Mouse (Mus musculus) intestine, postnatal 0 days (tissue): Measurements from ENCODE around the gene Atp5mpl. TPM values are rescaled to one million over a fixed set of nuclear protein-coding genes. Genes with fewer than 3 reads are reported as not detected.

ENCODE experiments used
- ATAC-seq: fragments of 200-750 bp; cut with Nextera tagmentation; 2 replicates; pipeline ENCODE4 v1.8.0; 2017; ENCODE audit warnings: mild to moderate bottlenecking, moderate TSS enrichment, moderate library complexity
- H3K27ac ChIP-seq: fragments of 300-500 bp; sonication (generic); 2 replicates; pipeline ENCODE4 v1.5.1; 2014; ENCODE audit warnings: mild to moderate bottlenecking, low read depth, low read length, moderate library complexity
- H3K27me3 ChIP-seq: fragments of 300-500 bp; sonication (generic); replicated peaks from 2 replicates; pipeline ENCODE4 v1.6.1; 2014; ENCODE audit warnings: low read length, mixed read lengths; ENCODE audit not compliant: control insufficient read depth, insufficient read depth
- H3K36me3 ChIP-seq: fragments of 300-500 bp; sonication (generic); 2 replicates; pipeline ENCODE4 v1.6.1; 2014; ENCODE audit warnings: mild to moderate bottlenecking, moderate library complexity; ENCODE audit not compliant: control insufficient read depth, insufficient read depth
- H3K4me1 ChIP-seq: fragments of 300-500 bp; sonication (generic); replicated peaks from 2 replicates; pipeline ENCODE4 v1.6.1; 2014; ENCODE audit warnings: antibody characterized with exemption, low read length, mixed read lengths; ENCODE audit not compliant: control insufficient read depth, insufficient read depth
- H3K4me2 ChIP-seq: fragments of 300-500 bp; sonication (generic); replicated peaks from 2 replicates; pipeline ENCODE4 v1.6.1; 2014; ENCODE audit warnings: low read depth, mild to moderate bottlenecking, moderate library complexity
- H3K4me3 ChIP-seq: fragments of 300-500 bp; sonication (generic); 2 replicates; pipeline ENCODE4 v1.5.1; 2014; ENCODE audit warnings: low read depth, low read length
- H3K9ac ChIP-seq: fragments of 300-500 bp; sonication (generic); 2 replicates; pipeline ENCODE4 v1.6.1; 2014; ENCODE audit warnings: mild to moderate bottlenecking, low read depth, low read length
- H3K9me3 ChIP-seq: fragments of 300-500 bp; sonication (generic); 2 replicates; pipeline ENCODE4 v1.6.1; 2016; ENCODE audit warnings: mixed run types; ENCODE audit not compliant: control insufficient read depth
- CTCF ChIP-seq: sonication (generic); IDR thresholded peaks from 2 replicates; pipeline ENCODE4 v1.5.1; 2016; ENCODE audit warnings: low read depth, mild to moderate bottlenecking, control low read depth, antibody characterized with exemption, moderate library complexity
- WGBS: fragments of 180-500 bp; shearing (Covaris S2); extraction: QIAGEN DNeasy Blood & Tissue Kit; methylation state at CpG from one replicate; pipeline ENCODE4 v1.1.7; 2014; 5-methylcytosine and 5-hydroxymethylcytosine counted together
- polyA plus RNA-seq: library from polyadenylated mRNA; unstranded; fragments of >200 nt; fragmentation: Nextera tagmentation; extraction: Ambion mirVana; gene quantifications from 2 replicates; pipeline ENCODE4 v1.2.1, GENCODE M21; 2015

The Atp5mpl gene
- polyA plus RNA-seq, 1 experiment from 2014 or later: 1,348 TPM

GRCm38 (mm10) chr12:111911796-111912195 is 55.0 kb downstream of the Atp5mpl start:
- H3K36me3 ChIP-seq: no peaks in the 10 kb centered on the region; the same call in 1 of the 2 replicates
- peak overlapping the region; percentile 76 for H3K27ac ChIP-seq
- H3K4me3 ChIP-seq: no peak overlapping the region
- H3K27me3 ChIP-seq: no peaks in the 10 kb centered on the region
- 86% methylated on average over 2 of the region's 2 CpGs for WGBS
- peak overlapping the region; percentile 40; the same call in 1 of the 2 replicates for H3K4me2 ChIP-seq
- H3K9me3 ChIP-seq: no peaks in the 10 kb centered on the region
- no peak for ATAC-seq
- no peak for TF ChIP-seq CTCF
- H3K4me1 ChIP-seq: peaks cover 8% of the 10 kb centered on the region
- no peak overlapping the region for H3K9ac ChIP-seq

Other genes starting within 250 kb of the Atp5mpl start
- 42.9 and 45.7 TPM in 2 replicates for gene Klc1, start 208.1 kb downstream of the Atp5mpl start, polyA plus RNA-seq
- gene Xrcc3, start 153.1 kb downstream of the Atp5mpl start, polyA plus RNA-seq: 3.4 and 6.1 TPM in 2 replicates
- gene Zfyve21, start 152.8 kb downstream of the Atp5mpl start, polyA plus RNA-seq: 104 and 107 TPM in 2 replicates
- gene Ppp1r13b, start 58.9 kb downstream of the Atp5mpl start, polyA plus RNA-seq: 13.6 and 16.7 TPM in 2 replicates
- gene Tdrd9, start 4.6 kb upstream of the Atp5mpl start, polyA plus RNA-seq: 0.04 TPM in 1 of 2 replicates, not detected in the other
- gene Rd3l, start 14.3 kb upstream of the Atp5mpl start, polyA plus RNA-seq: not detected in 2 replicates
- 14.3 and 14.4 TPM in 2 replicates for gene Aspg, start 139.7 kb upstream of the Atp5mpl start, polyA plus RNA-seq
- 0.89 and 1.1 TPM in 2 replicates for gene Kif26a, start 179.2 kb upstream of the Atp5mpl start, polyA plus RNA-seq